Mouse (Mus musculus): Measurements from ENCODE around the gene Lyst.
A peak's percentile ranks its signal among the peaks of the same experiment; 100 is the strongest.
"Not testable (repeated sequence)": the region's sequence is repeated elsewhere in the genome, so short reads cannot be mapped to it uniquely, and the experiment has no call there.

Lyst gene

DNA sequence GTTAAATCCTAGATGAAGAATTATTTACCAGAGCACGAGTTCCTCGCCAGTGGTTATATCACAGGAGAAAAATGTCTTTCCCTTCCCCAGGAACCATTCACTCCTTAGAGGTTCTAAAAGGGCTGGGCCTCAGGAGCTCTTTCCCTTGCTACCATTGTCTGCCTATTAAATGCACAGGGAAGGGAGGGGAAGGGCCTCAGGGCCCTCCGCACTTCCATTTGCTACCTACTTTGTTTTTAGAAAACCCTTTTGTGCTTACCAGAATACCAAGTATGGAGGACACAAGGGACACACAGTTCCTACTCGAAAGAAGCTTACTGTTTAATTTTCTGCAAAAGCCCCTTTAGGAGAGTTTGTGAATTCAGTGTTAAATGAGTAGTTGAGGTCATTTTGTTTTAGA is 48.5 kb downstream of the Lyst start:
- DNase-seq, result no peak

DNA sequence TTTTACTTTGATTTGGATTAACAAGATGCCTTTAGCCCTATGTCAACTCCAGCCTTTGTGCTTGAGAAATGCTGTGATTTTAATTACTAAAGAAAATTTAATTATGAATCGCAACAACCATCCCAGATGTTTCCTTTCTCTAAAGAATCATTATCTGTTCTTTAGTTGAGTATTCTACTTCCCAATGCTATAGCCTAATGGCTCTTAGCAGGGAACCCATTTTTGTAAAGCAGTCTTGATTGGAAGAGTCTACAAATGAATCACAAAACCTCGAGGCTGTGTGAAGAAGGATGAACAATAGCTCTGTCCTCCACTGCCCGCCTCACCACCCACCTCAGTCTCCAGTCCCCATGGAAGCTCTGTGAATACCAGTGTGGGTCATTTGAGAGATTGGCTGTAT is 57.1 kb downstream of the Lyst start:
- no peak for DNase-seq

DNA sequence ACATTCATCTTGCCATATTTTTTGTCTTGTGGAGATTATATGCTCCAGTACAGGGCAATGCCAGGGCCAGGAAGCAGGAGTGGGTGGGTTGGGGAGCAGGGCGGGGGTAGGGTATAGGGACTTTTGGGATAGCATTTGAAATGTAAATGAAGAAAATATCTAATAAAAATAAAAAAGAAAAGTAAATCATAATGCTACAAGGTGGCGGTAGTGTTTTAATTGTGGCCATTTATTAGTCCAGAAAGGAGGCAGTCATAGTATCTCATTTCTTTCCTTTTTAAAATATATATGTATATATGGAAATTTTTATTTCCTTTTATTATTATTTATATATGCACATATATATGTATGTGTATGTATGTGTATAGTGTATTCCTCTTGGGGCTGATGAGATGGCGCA is 65.3 kb downstream of the Lyst start:
- DNase-seq, result no peak

DNA sequence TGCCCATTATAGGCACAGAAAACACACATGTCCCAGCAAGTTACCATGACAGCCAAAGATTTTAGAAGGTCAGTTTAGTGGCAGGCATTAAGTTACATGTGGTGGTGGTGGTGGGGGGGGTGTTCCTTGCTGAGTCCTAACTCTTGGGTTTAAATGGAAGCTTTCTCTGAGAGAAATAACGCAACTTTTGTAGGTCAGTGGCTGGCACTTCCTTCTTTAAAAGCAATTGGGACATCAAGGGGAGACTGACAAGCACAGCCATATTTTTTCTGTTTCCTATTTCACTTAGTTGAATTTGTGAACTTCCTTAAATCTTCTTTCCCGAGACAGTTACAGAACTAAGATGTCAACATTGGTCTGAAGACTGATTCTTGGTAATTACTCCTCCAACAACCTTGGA is 75.9 kb downstream of the Lyst start:
- not testable (repeated sequence) for DNase-seq

DNA sequence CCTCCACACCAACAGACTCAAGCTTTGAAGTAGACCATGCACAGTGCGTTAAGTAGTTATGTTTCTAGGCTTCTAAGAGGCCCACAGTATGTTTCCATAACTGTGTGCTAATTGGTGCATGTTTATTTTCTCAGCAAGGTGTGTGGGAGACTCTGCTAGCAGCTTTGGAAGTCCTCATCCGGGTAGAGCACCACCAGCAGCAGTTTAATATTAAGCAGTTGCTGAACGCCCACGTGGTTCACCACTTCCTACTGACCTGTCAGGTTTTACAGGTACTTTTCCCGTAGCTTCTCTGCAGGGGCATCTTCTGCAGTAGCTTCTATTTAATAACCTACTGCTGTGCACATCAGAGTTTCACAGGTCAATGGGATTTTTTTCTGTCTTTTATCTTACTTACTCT is 80.5 kb downstream of the Lyst start:
- DNase-seq, result no peak

DNA sequence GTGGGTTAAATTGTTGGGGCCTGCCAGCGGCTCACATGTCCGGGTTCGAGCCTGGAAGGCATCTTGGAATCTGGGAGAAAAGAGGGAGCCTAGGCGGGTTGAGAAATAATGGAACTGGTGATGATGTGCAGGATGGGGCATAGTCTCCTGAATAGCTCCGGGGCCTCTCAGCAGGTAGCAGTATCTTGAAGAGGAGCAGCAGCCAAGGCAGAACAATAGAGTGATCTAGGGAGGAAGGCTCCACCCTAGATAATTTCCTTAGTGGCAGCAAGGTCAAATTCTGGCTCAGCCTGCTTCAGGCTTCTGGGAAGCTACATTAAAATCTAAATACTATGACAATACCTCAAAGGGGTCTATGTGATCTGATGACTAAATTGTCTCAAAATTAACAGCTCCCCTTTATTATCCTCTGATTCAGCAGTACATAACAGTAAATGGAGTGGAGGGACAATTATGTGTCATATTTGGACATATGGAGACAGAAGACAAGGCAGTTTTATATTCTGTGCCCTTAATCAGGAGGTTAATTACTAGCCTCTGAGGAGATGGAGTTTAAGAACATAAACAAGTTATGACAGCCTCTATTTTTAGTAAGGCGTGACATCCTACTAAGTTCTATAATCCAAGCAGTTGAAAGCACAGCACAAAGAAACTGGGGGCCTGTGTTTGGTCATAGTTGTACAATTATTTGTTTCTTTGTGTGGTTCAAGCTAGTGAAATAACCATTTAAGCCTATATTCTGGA is 81.6 kb downstream of the Lyst start:
- no peak for DNase-seq

DNA sequence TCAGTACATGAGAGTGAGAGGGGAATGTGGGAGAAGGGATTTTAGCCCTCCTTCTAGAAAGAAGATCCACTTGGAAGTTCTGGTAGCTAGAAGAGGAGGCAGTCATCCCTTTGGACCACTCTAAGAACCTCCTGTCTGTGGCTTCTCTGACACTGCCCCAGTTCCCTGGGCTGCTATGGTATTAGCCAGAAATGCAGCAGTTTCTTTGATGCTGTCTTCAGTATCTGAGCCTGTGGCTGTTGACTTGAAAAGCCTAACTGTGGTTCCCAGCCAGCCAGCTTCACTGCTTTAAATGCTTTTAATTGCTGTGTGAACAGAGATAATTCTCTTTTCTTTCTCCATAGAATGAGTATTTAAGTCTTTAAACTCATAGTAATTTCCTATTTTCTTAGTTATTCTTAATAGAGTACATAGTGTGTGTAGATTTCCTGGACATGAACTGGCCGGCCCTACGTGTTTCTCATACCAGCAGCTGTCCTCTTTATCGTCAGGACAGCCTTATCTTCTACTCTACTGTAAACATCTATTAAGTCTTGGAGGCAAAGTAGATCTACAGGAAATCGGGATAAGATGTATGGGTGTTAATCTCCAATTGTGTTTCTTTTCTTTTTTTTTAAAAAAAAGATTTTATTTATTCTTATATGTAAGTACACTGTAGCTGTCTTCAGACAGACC is 84.6 kb downstream of the Lyst start:
- DNase-seq, result no peak

DNA sequence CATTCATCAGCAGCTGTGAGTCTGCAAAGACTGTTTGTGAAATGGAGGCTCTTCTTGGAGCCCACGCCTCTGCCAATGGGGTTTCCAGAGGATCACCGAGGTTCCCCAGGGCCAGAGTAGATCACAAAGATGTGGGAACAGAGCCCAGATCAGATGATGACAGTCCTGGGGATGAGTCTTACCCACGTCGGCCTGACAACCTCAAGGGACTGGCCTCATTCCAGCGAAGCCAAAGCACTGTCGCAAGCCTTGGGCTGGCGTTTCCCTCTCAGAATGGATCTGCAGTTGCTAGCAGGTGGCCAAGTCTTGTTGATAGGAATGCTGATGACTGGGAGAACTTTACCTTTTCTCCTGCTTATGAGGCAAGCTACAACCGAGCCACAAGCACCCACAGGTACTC is 87.7 kb downstream of the Lyst start:
- DNase-seq, result no peak

DNA sequence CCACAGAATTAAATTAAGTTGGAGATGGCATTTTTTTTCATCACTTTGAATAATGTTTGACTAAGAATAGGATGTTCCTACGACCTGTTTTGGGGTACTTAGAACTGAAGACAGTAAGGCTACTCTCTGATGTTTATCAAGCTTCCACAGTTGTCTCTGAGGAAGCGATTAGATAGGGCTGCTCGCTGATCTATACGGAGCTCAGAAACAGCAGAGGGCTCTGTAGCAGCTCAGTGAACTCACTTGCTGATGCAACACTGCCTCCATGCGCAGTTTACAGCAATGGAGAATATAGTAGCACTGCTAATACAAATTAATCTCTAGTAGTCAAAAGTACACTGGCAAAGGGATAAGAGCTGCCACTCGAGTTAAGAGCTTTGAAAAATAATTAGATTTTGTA is 91.4 kb downstream of the Lyst start:
- no peak for DNase-seq

DNA sequence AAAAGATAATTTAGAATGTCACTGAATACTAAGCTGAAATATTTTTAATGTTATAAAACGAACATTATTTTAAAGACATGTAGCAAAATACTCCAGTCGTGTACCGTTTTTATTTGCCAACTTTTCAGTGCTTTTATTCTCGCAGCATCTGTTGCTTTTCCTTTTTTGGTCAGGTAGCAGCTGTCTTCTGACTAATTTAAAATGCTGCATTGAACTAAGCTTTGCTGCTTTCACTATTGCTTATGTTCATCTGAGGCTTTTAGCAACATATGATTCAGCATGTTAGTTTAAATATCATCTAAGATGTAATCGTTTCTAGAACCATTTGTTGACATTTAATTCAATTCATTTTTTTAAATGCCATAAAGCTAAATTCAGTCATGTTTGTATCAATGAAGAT is 113.3 kb downstream of the Lyst start:
- DNase-seq, result no peak

DNA sequence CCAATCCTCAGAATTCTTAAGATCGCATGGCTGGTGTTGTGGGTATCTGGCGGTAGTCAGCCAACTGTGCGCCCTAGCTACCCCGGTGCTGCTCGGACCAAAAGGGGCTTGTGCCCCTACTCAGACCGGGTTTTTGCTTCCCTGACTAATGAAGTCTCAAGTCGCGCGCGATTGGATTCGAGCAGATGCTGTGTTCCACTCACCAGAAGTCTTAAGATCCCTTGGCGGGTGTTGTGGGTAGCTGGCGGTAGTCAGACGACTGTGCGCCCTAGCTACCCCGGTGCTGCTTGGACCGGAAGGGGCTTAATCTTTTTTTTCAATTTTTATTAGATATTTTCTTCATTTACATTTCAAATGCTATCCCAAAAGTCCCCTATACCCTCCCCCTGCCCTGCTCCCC is 131.2 kb downstream of the Lyst start:
- not testable (repeated sequence) for DNase-seq

DNA sequence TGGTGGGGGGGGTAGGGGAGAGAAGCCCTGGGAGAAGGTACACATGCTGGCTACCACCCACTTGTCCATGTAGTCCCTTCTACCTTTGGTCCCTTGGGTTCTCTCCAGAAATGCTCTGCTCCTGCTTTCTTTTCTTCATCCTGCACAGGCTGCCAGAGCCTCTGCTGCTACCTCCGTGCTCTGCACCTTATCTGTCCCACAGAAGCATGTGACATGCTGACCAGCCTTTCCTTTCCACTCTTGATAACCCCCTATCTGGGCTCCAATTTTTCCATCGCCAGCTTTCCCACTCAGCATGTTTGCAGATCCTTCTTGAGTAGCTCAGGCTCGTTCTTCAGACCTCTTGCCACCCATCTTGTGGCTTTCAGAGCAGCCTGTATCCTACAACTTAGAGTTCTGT is 133.1 kb downstream of the Lyst start:
- no peak for DNase-seq

DNA sequence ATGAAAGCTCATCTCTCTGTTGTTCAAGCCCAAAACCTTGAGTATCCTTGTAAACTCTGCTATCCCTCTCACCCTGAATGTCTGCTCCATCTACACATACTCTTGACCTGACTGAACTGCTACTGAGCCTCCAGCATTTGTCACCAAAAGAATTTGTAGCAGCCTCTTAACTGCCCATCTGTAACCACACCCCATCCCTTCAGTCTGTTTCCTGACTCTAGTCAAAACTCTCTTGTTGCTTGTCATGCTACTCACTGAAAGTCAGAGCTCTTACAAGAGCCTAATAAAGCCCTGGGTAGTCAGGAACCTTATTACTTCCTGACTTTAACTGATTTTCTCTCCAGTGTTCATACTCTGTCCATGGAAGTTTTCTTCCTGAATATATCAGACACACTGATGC is 133.6 kb downstream of the Lyst start:
- DNase-seq, result no peak

DNA sequence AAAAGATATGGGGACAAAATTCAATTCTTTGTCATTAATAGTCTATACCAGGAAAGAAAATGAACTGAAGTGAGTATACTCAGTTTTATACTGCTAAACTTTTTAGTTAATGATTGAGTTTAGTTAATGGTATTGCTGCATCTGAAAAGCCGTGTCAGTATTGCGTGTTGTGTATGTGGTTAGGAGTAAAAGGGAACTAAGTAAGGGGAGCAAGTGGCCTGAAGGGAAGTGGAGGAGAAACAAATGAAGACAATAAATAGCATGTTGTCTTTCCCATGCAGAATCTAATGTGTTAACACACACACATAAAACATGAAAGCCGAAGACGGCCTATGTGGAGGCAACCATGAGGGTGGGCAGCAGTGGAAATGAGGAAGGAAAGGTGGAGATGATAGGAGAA is 149.0 kb downstream of the Lyst start:
- DNase-seq, result no peak

DNA sequence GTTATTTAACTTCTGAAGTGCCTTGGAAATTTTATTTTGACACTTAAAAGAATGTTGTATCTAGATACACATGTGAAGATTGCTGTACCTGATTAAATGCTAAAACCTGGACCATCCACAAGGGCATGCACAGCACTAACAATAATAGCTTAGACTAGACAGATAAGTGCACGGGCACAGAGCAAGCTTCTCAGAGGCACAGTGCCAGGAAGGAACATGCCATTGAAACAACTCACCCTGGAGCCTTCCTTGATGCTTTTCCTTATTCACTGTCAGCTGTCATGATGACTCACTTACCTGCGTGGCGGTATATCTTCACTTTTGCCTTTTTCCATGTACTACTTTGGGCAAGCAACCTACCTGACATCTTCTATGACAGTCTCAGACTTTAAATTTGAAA is 155.7 kb downstream of the Lyst start:
- DNase-seq, result no peak

DNA sequence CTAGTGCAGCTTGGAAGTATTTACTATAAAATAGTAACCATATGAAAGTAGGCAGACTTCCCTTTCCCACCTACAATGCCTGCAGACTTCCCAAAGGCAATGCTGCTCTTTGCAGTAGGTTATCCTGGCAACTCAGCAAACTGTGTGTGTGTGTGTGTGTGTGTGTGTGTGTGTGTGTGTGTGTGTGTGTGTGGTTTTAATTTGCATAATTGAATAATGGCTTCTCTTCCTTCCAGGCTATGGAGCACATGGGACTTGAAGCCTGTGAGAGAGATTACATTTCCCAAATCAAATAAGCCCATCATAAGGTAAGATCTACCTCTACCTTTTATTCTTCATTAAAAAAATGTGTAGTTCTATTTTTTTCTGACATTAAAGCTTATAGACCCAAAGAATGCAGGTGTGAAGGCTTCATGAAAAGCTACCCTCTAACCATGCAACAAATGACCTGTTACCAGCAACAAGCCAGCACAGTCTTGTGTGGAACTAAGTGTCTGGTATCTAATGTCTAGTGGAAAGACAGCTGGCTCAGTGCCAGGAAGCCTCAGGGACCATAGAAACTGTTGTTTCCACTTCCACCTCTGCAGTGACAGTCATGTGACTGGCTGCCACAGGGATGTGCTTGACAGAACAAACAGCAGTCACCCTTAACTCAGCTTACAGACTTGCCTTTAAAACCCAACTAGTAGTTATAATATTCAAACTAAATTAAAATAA is 185.7 kb downstream of the Lyst start:
- peak; percentile 60 for DNase-seq

DNA sequence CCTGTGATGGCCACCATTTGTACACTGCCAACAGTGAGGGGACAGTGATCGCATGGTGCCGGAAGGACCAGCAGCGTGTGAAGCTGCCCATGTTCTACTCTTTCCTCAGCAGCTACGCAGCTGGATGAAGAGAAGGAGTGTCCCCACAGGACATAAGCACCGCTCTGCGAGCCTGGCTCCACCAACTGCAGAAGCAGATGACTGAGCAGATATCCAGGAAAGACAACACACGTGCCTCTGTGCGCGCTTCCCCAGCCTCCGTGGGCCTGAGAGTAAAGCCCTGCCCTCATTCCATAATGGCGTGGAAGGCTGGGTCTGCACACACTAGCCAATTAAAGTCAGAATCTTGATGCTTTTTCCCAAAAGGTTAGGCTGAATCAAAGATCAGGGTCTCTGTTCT is 186.9 kb downstream of the Lyst start:
- DNase-seq, result no peak

DNA sequence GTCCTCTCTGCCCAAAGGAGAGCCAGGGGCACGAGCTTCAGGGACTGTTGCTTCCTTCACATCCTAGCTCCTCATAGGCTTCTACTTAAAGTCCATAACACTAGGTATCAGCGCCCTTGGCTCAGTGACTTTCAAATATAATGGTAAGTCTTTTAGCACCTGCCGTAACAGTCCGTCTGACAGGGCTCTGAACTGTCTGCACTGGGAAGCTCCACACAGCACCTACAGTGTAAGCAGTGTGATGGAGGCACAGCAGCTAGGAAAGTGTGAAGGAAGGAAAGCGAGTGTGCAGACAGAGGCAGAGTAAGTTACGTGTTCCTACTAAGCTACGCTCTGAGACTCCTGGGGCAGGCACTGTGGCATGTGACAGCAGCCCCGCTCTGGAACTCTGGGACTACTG is 187.5 kb downstream of the Lyst start:
- DNase-seq, result no peak

DNA sequence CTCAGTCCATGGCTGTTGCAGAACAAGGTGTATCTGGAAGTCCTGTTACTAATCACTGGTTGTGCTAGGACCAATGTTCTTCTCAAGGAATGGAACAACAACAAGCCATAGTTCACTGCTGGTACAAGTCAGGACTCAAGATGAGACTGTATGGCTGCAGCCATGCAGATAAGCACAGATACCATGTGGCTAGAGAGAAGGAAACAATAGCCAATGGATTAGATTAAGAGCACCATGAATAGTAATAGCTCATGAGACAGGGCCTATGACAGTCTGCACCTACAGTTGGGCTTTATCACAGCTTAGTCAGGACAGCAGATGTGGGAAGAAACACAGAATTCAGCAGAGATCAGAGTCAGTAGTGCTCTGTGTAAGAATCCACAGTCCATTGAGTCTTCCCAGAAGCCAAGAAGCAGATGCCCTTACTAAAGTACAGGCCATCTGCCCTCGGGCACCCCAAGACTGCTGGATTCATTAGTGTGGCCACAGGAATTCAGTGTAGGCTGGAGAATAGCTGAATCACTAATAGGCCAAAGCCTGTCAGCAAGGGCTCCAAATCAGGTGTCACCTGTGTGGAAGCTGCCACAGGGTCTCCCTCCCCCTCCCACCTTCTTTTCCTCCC is 188.8 kb downstream of the Lyst start:
- DNase-seq, result no peak

DNA sequence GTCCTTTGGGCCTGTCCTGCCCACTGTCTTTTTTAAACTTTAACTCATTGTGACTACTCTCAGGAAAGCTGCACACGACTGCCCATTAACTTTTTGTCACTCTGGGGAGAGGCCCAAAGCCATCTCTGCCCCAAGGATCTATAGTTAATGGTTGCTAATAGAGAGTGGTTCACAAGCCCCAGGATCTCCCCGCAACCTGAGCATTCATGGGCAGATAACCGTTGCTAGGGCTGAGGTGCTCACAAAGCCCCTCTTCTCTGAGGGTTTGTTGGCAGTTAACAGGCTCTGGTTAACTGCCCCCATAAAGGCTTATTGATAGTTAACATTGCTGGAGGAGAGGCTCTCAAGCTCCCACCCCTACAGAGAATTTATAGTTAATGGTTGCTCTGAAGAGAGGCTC is 190.1 kb downstream of the Lyst start:
- no peak for DNase-seq

DNA sequence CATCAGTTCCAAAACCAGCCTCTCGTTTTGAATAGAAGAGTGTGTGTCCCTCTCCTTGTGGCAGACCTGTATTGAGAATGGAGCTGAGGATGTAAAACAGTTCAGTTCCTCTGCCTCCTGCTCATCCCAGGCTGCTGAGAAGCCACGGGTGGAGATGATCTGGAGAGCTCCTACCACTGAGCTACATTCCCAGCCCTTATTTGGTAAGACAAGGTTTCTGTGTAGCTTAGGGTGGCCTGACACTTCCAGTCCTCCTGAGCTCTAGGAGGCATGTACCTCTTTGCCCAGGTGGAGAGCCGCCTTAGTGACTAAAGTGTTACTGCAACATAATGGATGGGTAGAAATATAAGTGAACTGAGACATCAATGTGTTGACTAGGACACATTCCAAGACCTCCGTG is 190.8 kb downstream of the Lyst start:
- DNase-seq, result no peak

DNA sequence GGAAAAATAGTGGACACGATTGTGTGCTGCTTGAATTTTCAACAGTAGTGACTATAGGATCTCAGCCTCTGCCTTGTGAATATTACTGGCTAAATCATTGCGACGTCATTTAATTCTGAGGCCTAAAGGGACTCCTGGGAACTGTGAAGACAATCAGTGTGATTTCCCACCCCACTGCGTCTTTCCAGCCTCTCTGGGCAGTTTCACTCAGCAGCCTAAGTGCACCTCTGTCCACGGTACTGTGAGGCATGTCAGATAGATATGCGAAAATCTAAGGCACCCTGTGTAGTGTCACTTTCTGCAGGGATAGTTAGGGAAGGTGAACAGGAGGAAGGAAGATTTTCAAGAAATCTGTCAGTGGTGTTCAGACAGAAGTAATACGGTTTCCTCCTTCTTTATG is 193.1 kb downstream of the Lyst start:
- DNase-seq, result no peak

DNA sequence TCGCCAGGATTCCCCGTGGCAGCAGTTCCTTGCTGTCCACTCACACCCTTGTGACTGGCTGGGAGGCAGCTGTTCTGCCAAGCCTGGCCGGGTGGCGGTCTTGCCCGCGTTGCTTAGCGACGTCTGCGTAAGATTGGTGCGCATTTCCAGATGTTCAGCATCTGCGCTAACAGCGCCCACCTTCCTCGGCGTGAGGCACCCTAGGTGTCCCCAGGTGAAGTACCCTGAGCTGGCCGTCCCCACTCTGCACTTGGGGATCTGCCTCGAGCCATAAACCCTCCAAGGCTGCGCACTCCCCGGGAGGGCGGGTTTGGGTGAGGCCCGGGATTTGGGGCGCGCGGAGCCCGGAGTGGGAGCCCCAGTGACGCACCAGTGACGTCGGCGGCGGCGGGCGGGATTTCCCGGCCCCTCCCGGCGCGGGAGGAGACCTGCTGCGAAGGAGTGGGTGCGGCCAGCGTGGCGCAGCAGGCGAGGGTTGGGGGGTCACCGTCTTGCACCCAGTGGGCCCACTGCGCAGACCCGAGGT is 193.8 kb downstream of the Lyst start, which contains the start of gene Gng4:
Gene Gng4, plus strand, starts transcription at position 166 of the 526 bp plus-strand sequence.
- DNase-seq, result peak; percentile 79

All from right cerebral cortex, postnatal 14 days (tissue).